Mouse (Mus musculus) cerebellum, adult 2 months (tissue): ENCODE measurements around the gene Wdr20rt.

Source experiments
- CTCF ChIP-seq: fragments of 200-500 bp; IDR thresholded peaks from 2 replicates; pipeline ENCODE4 v1.5.1; 2011; ENCODE audit warnings: low read depth, mild to moderate bottlenecking, control low read depth, low read length, moderate library complexity, borderline replicate concordance; ENCODE audit not compliant: insufficient read depth
- POLR2A ChIP-seq: fragments of 200-500 bp; IDR thresholded peaks from 2 replicates; pipeline ENCODE4 v1.6.1; 2011; ENCODE audit warnings: low read length, control low read depth, borderline replicate concordance; ENCODE audit not compliant: insufficient read depth

GRCm38 (mm10) chr12:65189213-65189612 lies 36.1 kb upstream of the Wdr20rt start:
- TF ChIP-seq POLR2A: no peak
- no peak for TF ChIP-seq CTCF
